Mouse (Mus musculus): ENCODE results near the gene Cdk5rap2.

GRCm38 (mm10) chr4:70312170-70312569 lies 98.1 kb downstream of the Cdk5rap2 start:
- TF ChIP-seq POLR2A (IDR thresholded peaks at IDR 0.05; ENCODE audit: low read depth, low read length) = no peak
- TF ChIP-seq CTCF (IDR thresholded peaks at IDR 0.05; ENCODE audit: extremely low read depth, insufficient read depth, insufficient read length, insufficient replicate concordance) = no peak
